Comparison of ENCODE assay signal across 33 mouse cellular contexts in genomic region chr1:97804520-97804919, GRCm38 (mm10).
"Had no signal": no experiment of that assay in that cellular context is flagged by ENCODE, and none has a peak within 500 bp of the region (broad histone marks: within the 10 kb centered on the region; RNA-seq: fewer than 3 reads in every experiment).

No protein-coding gene starts in this region.

- ATAC-seq: hindbrain, embryonic 16.5 days; hindbrain, postnatal 0 days; inflammation-experienced regulatory T-cells, adult 6 months; intestine, embryonic 15.5 days; intestine, embryonic 16.5 days; intestine, postnatal 0 days had no signal

- H3K9me3 ChIP-seq: heart, embryonic 15.5 days; hindbrain, embryonic 10.5 days; hindbrain, embryonic 12.5 days; intestine, embryonic 15.5 days; kidney, embryonic 15.5 days had no signal

- H3K27ac ChIP-seq: heart, embryonic 13.5 days; heart, embryonic 15.5 days; hindbrain, embryonic 10.5 days; hindbrain, embryonic 12.5 days; hindbrain, embryonic 14.5 days; hindbrain, embryonic 15.5 days; hindbrain, postnatal 0 days; intestine, embryonic 15.5 days; kidney, embryonic 15.5 days; kidney, postnatal 0 days; layer of hippocampus, adult 2 months; left cerebral cortex, adult 2 months had no signal

- H3K36me3 ChIP-seq: heart, embryonic 12.5 days; heart, embryonic 13.5 days; heart, embryonic 15.5 days; hindbrain, embryonic 10.5 days; hindbrain, embryonic 12.5 days; hindbrain, embryonic 15.5 days; intestine, embryonic 15.5 days; kidney, embryonic 15.5 days had no signal

- H3K4me3 ChIP-seq: heart, embryonic 12.5 days; heart, embryonic 13.5 days; heart, embryonic 15.5 days; hindbrain, embryonic 10.5 days; hindbrain, embryonic 12.5 days; hindbrain, embryonic 15.5 days; intestine, embryonic 15.5 days; kidney, embryonic 15.5 days; layer of hippocampus, adult 2 months; left cerebral cortex, adult 2 months had no signal

- H3K4me2 ChIP-seq: heart, embryonic 12.5 days; heart, embryonic 13.5 days; heart, embryonic 15.5 days; hindbrain, embryonic 12.5 days; hindbrain, embryonic 14.5 days; hindbrain, embryonic 15.5 days; intestine, embryonic 15.5 days; kidney, embryonic 15.5 days had no signal

- H3K9ac ChIP-seq: heart, embryonic 12.5 days; heart, embryonic 13.5 days; heart, embryonic 15.5 days; hindbrain, embryonic 12.5 days; hindbrain, embryonic 14.5 days; hindbrain, embryonic 15.5 days; intestine, embryonic 15.5 days; kidney, embryonic 15.5 days had no signal

- H3K4me1 ChIP-seq: heart, embryonic 12.5 days; heart, embryonic 13.5 days; heart, embryonic 15.5 days; hindbrain, embryonic 10.5 days; hindbrain, embryonic 12.5 days; hindbrain, embryonic 15.5 days; intestine, embryonic 15.5 days; kidney, embryonic 15.5 days had no signal

- DNase-seq: heart, postnatal 10 days; heart, postnatal 14 days; heart, postnatal 36 days; heart, postnatal 4 days; kidney, adult 11 months; kidney, adult 18-20 months; kidney, adult 2 months; kidney, adult 8-10 months; kidney, adult 9 months; kidney, postnatal 10 days; kidney, postnatal 14 days; kidney, postnatal 25 days; kidney, postnatal 36 days; kidney, postnatal 4 days; layer of hippocampus, adult 9-11 months; layer of hippocampus, postnatal 36 days had no signal

- H3K27me3 ChIP-seq: heart, embryonic 12.5 days; heart, embryonic 13.5 days; heart, embryonic 15.5 days; hindbrain, embryonic 12.5 days; hindbrain, embryonic 15.5 days; intestine, embryonic 15.5 days; kidney, embryonic 15.5 days had no signal
